Mouse (Mus musculus): ENCODE data around the gene Chrna1. TPM values are rescaled to one million over a fixed set of nuclear protein-coding genes. Genes with fewer than 3 reads are reported as not detected.

Gene Chrna1
- total RNA-seq, 2 experiments from 2014 or later = 0.16 to 0.33 TPM

- DNase-seq (ENCODE audit: low spot score in 2 of 2) = no peak
Measured at GRCm38 (mm10) chr2:73526691-73527090, 53.4 kb downstream of the Chrna1 start.

- DNase-seq (ENCODE audit: low spot score in 2 of 2) = no peak
Measured at GRCm38 (mm10) chr2:73522891-73523290, 57.2 kb downstream of the Chrna1 start.

GRCm38 (mm10) chr2:73522336-73522735 is 57.8 kb downstream of the Chrna1 start:
- no peak for DNase-seq (ENCODE audit: low spot score in 2 of 2)

- no peak for DNase-seq (ENCODE audit: low spot score in 2 of 2)
Measured at GRCm38 (mm10) chr2:73521737-73522136, 58.4 kb downstream of the Chrna1 start.

- no peak for DNase-seq (ENCODE audit: low spot score in 2 of 2)
Measured at GRCm38 (mm10) chr2:73518966-73519365, 61.2 kb downstream of the Chrna1 start.

GRCm38 (mm10) chr2:73518311-73518710 is 61.8 kb downstream of the Chrna1 start:
- DNase-seq (ENCODE audit: low spot score in 2 of 2) = no peak

GRCm38 (mm10) chr2:73514178-73514577 is 66.0 kb downstream of the Chrna1 start:
- no peak for DNase-seq (ENCODE audit: low spot score in 2 of 2)

Other genes starting within 250 kb of the Chrna1 start
- 10 to 100 TPM; 51.4 to 55.3 TPM for gene Gpr155, start 193.8 kb downstream of the Chrna1 start, total RNA-seq (2021)
- gene Wipf1, start 50.6 kb downstream of the Chrna1 start, total RNA-seq (2021) = 10 to 100 TPM; 12.0 to 12.8 TPM
- gene Chn1, start 195.0 kb upstream of the Chrna1 start, total RNA-seq (2021) = 1,000 to 10,000 TPM; 1,276 to 1,294 TPM

Data from layer of hippocampus, postnatal 14 days (tissue).